Mouse (Mus musculus): Measurements from ENCODE around the gene Ten1. TPM values are rescaled to one million over a fixed set of nuclear protein-coding genes. Genes with fewer than 3 reads are reported as not detected.
A peak's percentile ranks its signal among the peaks of the same experiment; 100 is the strongest.

Ten1 gene
- polyA plus RNA-seq, 1 experiment from 2014 or later: 81.0 TPM

DNA sequence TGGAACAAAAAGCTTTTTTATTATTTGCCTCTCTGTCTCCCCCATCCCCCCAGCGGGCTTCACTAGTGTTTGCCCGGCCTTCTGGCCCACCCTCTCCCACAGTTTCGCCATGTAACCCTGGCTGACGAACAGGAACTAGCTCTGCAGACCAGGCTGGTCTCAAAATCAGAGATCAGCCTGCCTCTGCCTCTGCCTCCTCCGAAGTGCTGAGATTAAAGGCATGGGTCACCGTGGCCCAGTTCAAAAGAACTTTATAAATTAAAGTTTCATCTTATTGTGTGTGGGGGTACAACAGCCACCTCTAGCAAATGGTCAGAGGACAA, 1.1 kb upstream of the Ten1 start:
- H3K4me2 ChIP-seq (replicated peaks): peak overlapping the region; percentile 69
- 87% methylated on average over 6 of the region's 6 CpGs for WGBS
- H3K9ac ChIP-seq: no peak overlapping the region

GRCm38 (mm10) chr11:116198132-116198531, 523 bp upstream of the Ten1 start:
- 19% methylated on average over 13 of the region's 13 CpGs for WGBS
- Histone ChIP-seq H3K4me2 (replicated peaks) (peak overlapping the region; percentile 69), H3K4me3 (replicated peaks) (peak overlapping the region; percentile 89), H3K27ac (replicated peaks) (peak overlapping the region; percentile 98), H3K9me3 (replicated peaks) (no peaks in the 10 kb centered on the region), H3K27me3 (no peaks in the 10 kb centered on the region), H3K36me3 (peaks cover 20% of the 10 kb centered on the region; the same call in 1 of the 2 replicates), H3K4me1 (peaks cover 26% of the 10 kb centered on the region), H3K9ac (peak overlapping the region; percentile 88)
- ATAC-seq (ENCODE audit: insufficient number of reproducible peaks, low FRiP score, low TSS enrichment, low read depth): no peak

More for the DNA sequence above, 1.1 kb upstream of the Ten1 start:
- no peak overlapping the region for H3K27ac ChIP-seq (replicated peaks)
- H3K4me3 ChIP-seq (replicated peaks): peak overlapping the region; percentile 89
- no peaks in the 10 kb centered on the region for H3K27me3 ChIP-seq
- H3K9me3 ChIP-seq (replicated peaks): no peaks in the 10 kb centered on the region
- no peak for ATAC-seq (ENCODE audit: insufficient number of reproducible peaks, low FRiP score, low TSS enrichment, low read depth)
- peaks cover 26% of the 10 kb centered on the region for H3K4me1 ChIP-seq
- peaks cover 19% of the 10 kb centered on the region; the same call in 1 of the 2 replicates for H3K36me3 ChIP-seq

- WGBS: 85% methylated on average over 2 of the region's 2 CpGs
- Histone ChIP-seq H3K9ac (no peak overlapping the region), H3K36me3 (peaks cover 23% of the 10 kb centered on the region), H3K4me1 (peaks cover 17% of the 10 kb centered on the region), H3K9me3 (replicated peaks) (no peaks in the 10 kb centered on the region), H3K27ac (replicated peaks) (no peak overlapping the region), H3K27me3 (no peaks in the 10 kb centered on the region), H3K4me2 (replicated peaks) (no peak overlapping the region), H3K4me3 (replicated peaks) (no peak overlapping the region)
- ATAC-seq (ENCODE audit: insufficient number of reproducible peaks, low FRiP score, low TSS enrichment, low read depth): no peak
These were observed 2.5 kb downstream of the Ten1 start for GRCm38 (mm10) chr11:116201151-116201550.

- no peak overlapping the region for H3K27ac ChIP-seq (replicated peaks)
- H3K9ac ChIP-seq: no peak overlapping the region
- 93% methylated on average over 3 of the region's 3 CpGs for WGBS
- H3K4me1 ChIP-seq: peaks cover 6% of the 10 kb centered on the region
- H3K4me2 ChIP-seq (replicated peaks): no peak overlapping the region
- no peak overlapping the region for H3K4me3 ChIP-seq (replicated peaks)
- no peaks in the 10 kb centered on the region for H3K27me3 ChIP-seq
- ATAC-seq (ENCODE audit: insufficient number of reproducible peaks, low FRiP score, low TSS enrichment, low read depth): no peak
- H3K36me3 ChIP-seq: peaks cover 33% of the 10 kb centered on the region
- H3K9me3 ChIP-seq (replicated peaks): no peaks in the 10 kb centered on the region
These were observed 4.5 kb downstream of the Ten1 start for GRCm38 (mm10) chr11:116203150-116203549.

GRCm38 (mm10) chr11:116206678-116207077, 8.0 kb downstream of the Ten1 start:
- Histone ChIP-seq H3K27ac (replicated peaks) (no peak overlapping the region), H3K4me1 (0 out of 2 replicates have a peak, but pooled peaks cover 4% of the 10 kb centered on the region), H3K9ac (no peak overlapping the region), H3K4me2 (replicated peaks) (no peak overlapping the region), H3K27me3 (no peaks in the 10 kb centered on the region), H3K4me3 (replicated peaks) (no peak overlapping the region), H3K36me3 (peaks cover 33% of the 10 kb centered on the region), H3K9me3 (replicated peaks) (no peaks in the 10 kb centered on the region)
- 50% methylated on average over 4 of the region's 4 CpGs for WGBS
- ATAC-seq (ENCODE audit: insufficient number of reproducible peaks, low FRiP score, low TSS enrichment, low read depth): no peak

DNA sequence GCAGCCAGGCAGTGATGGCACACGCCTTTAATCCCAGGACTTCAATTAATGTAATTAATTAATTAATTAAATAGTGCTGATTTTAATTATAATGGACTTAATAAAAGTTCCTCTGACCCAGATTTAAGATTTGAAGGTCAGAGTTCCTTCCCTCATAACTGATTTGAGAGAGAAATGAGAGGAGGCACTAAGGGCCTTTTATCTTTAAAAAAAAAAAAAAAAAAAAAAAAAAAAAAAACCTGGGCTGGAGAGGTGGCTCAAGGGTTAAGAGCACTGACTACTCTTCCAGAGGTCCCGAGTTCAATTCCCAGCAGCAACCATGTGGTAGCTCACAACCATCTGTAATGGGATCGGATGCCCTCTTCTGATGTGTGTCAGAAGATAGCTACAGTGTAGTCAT, 10.0 kb downstream of the Ten1 start:
- WGBS: 71% methylated on average over 3 of the region's 3 CpGs
- no peak overlapping the region for H3K9ac ChIP-seq

DNA sequence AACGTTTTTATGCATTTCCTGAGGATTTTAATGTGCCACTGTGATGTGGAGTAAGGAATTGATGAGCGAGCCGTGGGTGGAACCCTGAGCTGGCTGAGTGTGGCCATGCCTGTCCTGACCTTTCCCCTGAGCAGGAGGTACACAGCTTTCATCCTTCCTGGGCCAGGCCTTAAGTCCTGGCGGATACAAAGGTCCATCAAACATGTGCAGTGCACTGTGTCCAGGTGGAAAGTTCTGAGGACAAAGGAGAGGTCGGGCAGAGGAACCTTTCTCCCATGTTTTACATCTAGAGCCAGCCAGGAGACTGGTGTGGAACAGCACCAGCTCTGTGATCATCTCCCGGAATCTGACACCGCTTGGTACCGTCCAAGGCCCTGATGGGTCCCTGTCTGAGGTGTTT, 10.6 kb downstream of the Ten1 start:
- 78% methylated on average over 8 of the region's 8 CpGs for WGBS
- H3K4me2 ChIP-seq (replicated peaks): no peak overlapping the region
- H3K36me3 ChIP-seq: peaks cover 27% of the 10 kb centered on the region
- H3K4me3 ChIP-seq (replicated peaks): no peak overlapping the region
- no peak overlapping the region for H3K27ac ChIP-seq (replicated peaks)
- H3K27me3 ChIP-seq: no peaks in the 10 kb centered on the region
- ATAC-seq (ENCODE audit: insufficient number of reproducible peaks, low FRiP score, low TSS enrichment, low read depth): no peak
- no peaks in the 10 kb centered on the region for H3K9me3 ChIP-seq (replicated peaks)
- H3K4me1 ChIP-seq: 0 out of 2 replicates have a peak, but pooled peaks cover 4% of the 10 kb centered on the region
- H3K9ac ChIP-seq: no peak overlapping the region

More for the DNA sequence above, 10.0 kb downstream of the Ten1 start:
- Histone ChIP-seq H3K4me2 (replicated peaks) (no peak overlapping the region), H3K4me3 (replicated peaks) (no peak overlapping the region), H3K27me3 (no peaks in the 10 kb centered on the region), H3K27ac (replicated peaks) (no peak overlapping the region), H3K36me3 (peaks cover 27% of the 10 kb centered on the region), H3K9me3 (replicated peaks) (no peaks in the 10 kb centered on the region), H3K4me1 (0 out of 2 replicates have a peak, but pooled peaks cover 4% of the 10 kb centered on the region)
- ATAC-seq (ENCODE audit: insufficient number of reproducible peaks, low FRiP score, low TSS enrichment, low read depth): no peak

GRCm38 (mm10) chr11:116210696-116211095, 12.0 kb downstream of the Ten1 start:
- no peaks in the 10 kb centered on the region for H3K9me3 ChIP-seq (replicated peaks)
- peaks cover 18% of the 10 kb centered on the region for H3K36me3 ChIP-seq

DNA sequence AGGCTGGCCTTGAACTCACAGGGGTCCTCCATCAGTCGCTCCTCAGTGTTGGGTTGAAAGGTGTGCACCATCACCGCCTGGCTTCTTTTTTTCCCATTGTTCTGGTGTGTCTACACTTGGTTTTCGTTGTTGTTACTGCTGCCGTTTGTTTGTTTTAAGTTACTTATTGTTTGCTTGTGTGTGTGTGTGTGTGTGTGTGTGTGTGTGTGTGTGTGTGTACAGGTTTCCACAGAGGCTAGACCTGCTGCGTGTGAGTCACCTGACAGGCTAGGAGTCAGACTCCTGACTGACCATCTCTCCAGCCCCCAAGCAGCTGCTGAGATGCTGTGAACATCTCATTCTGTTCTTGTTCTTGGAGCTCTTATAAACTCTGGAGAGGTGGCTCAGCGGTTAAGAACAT, 14.2 kb downstream of the Ten1 start:
- WGBS: 88% methylated on average over 6 of the region's 6 CpGs
- H3K4me3 ChIP-seq (replicated peaks): no peak overlapping the region
- H3K27me3 ChIP-seq: no peaks in the 10 kb centered on the region
- H3K9ac ChIP-seq: no peak overlapping the region
- H3K27ac ChIP-seq (replicated peaks): no peak overlapping the region
- no peak for ATAC-seq (ENCODE audit: insufficient number of reproducible peaks, low FRiP score, low TSS enrichment, low read depth)
- 0 out of 2 replicates have a peak, but pooled peaks cover 4% of the 10 kb centered on the region for H3K4me1 ChIP-seq
- no peaks in the 10 kb centered on the region for H3K36me3 ChIP-seq
- H3K4me2 ChIP-seq (replicated peaks): no peak overlapping the region
- H3K9me3 ChIP-seq (replicated peaks): no peaks in the 10 kb centered on the region

More at GRCm38 (mm10) chr11:116210696-116211095, 12.0 kb downstream of the Ten1 start:
- no peak overlapping the region for H3K27ac ChIP-seq (replicated peaks)
- no peak overlapping the region for H3K4me3 ChIP-seq (replicated peaks)
- no peak overlapping the region for H3K9ac ChIP-seq
- H3K27me3 ChIP-seq: no peaks in the 10 kb centered on the region
- 66% methylated on average over 5 of the region's 5 CpGs for WGBS
- no peak overlapping the region for H3K4me2 ChIP-seq (replicated peaks)
- ATAC-seq (ENCODE audit: insufficient number of reproducible peaks, low FRiP score, low TSS enrichment, low read depth): no peak
- H3K4me1 ChIP-seq: 0 out of 2 replicates have a peak, but pooled peaks cover 4% of the 10 kb centered on the region

- ATAC-seq (ENCODE audit: insufficient number of reproducible peaks, low FRiP score, low TSS enrichment, low read depth): no peak
- Histone ChIP-seq H3K27ac (replicated peaks) (no peak overlapping the region), H3K27me3 (no peaks in the 10 kb centered on the region), H3K36me3 (no peaks in the 10 kb centered on the region), H3K4me2 (replicated peaks) (no peak overlapping the region), H3K4me3 (replicated peaks) (no peak overlapping the region), H3K9ac (no peak overlapping the region), H3K9me3 (replicated peaks) (no peaks in the 10 kb centered on the region), H3K4me1 (peaks cover 12% of the 10 kb centered on the region)
- 90% methylated on average over 13 of the region's 13 CpGs for WGBS
These were observed 15.3 kb downstream of the Ten1 start for GRCm38 (mm10) chr11:116213877-116214510.

DNA sequence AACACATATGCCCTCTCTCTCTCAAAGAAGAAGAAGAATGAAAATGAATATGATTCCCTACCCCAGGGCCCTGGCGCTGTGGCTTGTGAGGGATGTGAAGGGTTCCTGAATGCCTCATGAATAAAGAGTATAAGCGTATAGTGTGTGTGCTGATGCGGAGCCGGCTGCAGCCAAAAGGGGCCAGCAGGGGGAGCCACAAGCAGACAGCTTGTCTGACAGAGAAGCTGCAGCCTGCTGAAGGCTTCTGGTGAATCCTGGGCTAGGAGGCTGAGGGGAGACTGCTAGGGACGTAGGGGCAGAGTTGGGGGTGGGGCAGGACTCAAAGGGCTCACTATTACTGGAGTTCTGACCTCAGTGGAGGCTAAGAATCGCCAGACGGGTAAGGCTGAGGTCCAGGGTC, 16.5 kb downstream of the Ten1 start:
- peaks cover 23% of the 10 kb centered on the region for H3K4me1 ChIP-seq
- no peak overlapping the region for H3K27ac ChIP-seq (replicated peaks)
- H3K4me2 ChIP-seq (replicated peaks): no peak overlapping the region
- H3K9me3 ChIP-seq (replicated peaks): no peaks in the 10 kb centered on the region
- no peaks in the 10 kb centered on the region for H3K27me3 ChIP-seq
- no peak overlapping the region for H3K9ac ChIP-seq
- 83% methylated on average over 7 of the region's 7 CpGs for WGBS
- no peak for ATAC-seq (ENCODE audit: insufficient number of reproducible peaks, low FRiP score, low TSS enrichment, low read depth)
- H3K36me3 ChIP-seq: no peaks in the 10 kb centered on the region
- no peak overlapping the region for H3K4me3 ChIP-seq (replicated peaks)

DNA sequence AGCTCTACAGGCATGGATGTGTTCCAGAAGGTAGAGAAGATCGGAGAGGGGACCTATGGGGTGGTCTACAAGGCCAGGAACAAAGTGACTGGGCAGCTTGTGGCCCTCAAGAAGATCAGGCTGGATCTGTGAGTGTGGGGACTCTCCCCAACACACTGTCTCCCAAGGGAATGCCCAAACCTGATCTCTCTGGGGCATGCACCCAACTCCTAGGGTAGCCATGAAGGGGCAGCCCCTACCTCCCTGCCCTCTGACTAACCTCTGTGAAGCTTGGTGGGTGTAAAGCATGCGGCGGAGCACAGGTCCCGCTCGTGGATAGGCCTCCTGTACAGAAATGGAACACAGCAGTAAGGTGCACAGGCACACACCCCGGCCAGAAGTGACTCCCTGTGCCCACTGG, 17.3 kb downstream of the Ten1 start:
- Histone ChIP-seq H3K4me1 (peaks cover 23% of the 10 kb centered on the region), H3K27ac (replicated peaks) (no peak overlapping the region), H3K27me3 (peaks cover 5% of the 10 kb centered on the region; the same call in 1 of the 2 replicates), H3K36me3 (no peaks in the 10 kb centered on the region), H3K4me3 (replicated peaks) (no peak overlapping the region), H3K4me2 (replicated peaks) (no peak overlapping the region), H3K9me3 (replicated peaks) (no peaks in the 10 kb centered on the region), H3K9ac (no peak overlapping the region)
- no peak for ATAC-seq (ENCODE audit: insufficient number of reproducible peaks, low FRiP score, low TSS enrichment, low read depth)
- 95% methylated on average over 6 of the region's 6 CpGs for WGBS
